Mouse (Mus musculus): Measurements from ENCODE around the gene 5730596B20Rik.

Gene 5730596B20Rik

DNA sequence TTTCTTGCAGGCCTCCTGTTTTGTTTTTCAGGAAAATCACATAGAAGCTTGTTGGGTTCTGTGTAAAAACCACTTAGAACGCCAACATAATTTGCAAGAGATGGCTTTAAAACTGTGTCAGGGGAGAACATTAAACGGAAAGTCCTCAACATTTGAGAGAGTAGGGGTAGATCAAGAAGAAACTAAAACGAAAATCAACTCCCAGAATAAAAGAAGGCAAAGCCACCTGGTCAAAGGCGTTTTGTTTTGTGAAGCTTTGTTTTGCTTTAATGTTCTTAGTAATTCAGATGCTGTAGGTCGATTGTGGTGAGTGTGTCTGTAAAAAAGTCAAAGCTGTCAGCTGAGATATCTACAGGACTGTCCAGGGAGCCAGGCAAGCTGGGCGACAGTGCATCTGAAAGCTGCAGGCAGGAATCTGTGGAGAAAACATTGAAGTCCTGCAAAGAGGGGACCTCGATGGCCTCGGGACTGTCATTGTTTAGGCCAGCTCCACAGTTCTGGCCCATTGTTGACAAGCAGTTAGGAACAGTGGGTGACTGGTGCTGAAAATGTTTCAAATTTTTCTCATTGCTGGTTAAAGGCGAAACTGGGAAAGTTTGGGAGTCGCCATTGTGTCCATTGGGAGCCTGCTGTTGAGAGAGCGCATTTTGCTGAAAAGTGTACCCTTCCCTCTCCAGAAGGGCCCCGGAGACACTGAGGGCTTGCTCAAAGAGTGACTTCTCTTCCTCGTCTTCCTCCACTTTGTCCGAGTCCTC, 14.5 kb upstream of the 5730596B20Rik start:
- DNase-seq = no peak

DNA sequence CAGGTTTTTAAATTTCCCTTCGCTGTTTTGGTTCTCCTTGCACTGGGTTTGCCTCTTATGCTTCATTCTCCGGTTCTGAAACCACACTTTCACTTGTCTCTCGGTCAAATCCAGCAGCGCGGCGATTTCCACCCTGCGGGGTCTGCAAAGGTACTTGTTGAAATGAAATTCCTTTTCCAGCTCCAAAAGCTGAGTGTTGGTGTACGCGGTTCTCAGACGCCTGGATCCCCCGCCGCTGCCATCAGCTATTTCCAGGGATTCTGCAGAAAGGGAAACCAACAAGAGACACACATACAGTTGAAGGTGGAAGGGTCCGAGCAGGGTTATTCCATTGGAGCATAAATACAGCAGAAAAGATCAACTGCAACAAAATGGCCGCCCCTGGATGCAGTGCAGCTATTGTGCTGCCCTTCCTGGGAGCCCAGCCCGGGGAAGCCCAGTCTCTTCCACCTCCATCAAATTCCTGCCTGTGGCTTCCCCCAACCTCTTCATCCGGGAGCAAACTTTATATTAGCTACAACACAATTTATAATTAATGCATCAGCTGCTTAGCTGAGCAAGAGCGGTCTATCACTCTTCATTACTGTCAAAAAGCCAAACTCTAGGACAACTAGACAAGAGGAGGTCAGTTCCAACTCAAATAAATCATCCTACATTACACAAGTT, 13.8 kb upstream of the 5730596B20Rik start:
- DNase-seq = peak in 1 of 2 experiments; percentile 14

DNA sequence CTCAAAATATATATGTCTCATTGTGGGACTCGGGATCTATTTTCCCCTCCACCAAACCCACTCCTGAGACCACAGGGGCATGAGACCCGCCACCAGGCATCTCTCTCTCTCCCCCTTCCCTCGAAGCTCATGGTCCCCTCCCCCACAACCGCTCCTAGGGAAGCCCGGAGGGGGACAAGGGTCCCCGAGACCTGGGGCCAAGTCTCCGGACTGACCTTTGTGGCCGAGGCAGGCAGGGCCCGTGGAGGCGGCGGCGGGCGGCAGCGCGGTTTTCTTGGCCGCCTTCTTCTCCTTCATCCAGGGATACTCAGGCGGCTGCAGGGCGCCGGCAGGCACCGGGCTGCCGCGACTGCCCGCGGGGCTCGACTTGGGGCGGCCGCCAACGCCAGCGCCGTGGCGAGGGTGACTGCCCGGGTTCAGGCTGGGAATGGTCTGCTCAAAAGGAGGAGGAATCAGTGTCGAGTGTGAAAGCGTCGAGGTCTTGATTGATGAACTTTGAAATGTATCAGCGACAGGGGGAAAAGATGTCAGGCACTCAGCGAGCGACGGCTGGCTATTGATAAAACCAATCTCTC, 13.2 kb upstream of the 5730596B20Rik start:
- peak in 1 of 2 experiments; percentile 14 for DNase-seq

DNA sequence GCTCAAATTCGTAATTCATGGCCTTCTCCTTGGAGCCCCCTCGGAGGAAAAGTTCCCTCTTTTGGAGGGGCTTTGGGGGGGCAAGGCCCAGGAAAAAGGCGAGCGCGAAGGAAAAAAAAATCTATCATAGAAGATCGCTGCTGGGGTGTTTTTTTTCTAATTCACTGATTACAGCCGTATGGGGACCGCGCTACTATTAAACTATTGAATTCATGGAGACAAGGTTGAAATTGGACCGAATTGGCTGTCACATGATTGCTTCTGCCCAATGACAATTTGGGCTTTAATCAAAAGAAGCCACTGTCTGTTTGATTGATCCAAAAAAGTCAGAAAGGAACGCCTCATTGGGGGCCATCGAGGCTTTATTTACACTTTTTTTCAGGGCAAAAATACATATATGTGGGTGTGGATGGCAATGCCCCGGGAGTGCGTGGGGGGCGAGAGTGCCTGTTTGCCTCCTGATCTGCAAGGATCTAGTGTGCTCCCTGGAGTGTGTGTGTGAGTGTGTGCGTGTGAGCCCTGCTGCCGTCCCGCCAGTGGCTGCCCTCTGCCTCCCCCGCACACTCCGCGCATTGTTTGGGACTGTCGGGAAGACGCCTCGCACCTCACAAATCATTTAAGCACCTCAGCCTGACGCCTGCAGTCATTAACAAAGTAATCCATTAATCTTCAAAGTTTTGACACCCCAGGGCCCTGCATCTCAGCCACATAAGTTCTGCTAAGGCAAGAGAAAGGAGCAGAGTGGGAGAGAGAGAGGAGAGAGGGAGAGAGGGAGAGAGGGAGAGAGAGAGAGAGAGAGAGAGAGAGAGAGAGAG, 12.5 kb upstream of the 5730596B20Rik start, which contains the start of gene Hoxa2:
TSS of gene Hoxa2 (minus strand) at position 206 of the 815 bp plus-strand sequence.
- DNase-seq = no peak

GRCm38 (mm10) chr6:52165441-52166370, 11.6 kb upstream of the 5730596B20Rik start:
- no peak for DNase-seq

DNA sequence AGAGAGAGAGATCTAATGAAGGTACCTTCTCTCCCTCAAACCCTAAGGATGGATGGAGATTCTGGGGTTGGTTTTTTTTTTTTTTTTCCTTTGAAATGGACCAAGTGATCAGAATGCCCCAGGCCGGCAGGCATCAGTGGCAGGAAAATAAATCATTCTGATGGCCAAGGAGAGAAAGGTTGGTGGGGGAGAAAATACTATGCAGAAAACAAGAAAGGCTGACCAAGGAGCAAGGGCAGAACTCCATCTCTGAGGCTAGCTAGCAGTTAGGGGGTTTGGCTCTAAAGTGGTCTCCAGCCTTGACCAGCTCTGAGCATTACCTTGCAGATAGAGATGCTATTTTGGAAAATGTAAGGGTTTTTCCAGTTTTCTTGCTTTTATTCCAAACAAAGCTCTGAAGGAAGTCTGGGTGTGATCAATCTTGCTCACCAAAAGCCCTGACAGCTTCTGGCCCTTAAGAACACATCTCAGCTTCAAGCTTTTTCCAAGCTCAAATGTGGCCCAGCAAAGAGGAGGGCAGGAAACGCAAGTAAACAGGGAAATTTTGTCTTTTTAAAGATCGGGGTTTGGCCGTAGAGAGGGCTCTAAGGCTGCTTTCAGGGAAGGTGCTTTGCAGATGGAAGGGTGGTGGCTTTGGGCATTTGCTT, 10.7 kb upstream of the 5730596B20Rik start:
- no peak for DNase-seq

- DNase-seq = no peak
Measured at GRCm38 (mm10) chr6:52167176-52167575, 10.1 kb upstream of the 5730596B20Rik start.

DNA sequence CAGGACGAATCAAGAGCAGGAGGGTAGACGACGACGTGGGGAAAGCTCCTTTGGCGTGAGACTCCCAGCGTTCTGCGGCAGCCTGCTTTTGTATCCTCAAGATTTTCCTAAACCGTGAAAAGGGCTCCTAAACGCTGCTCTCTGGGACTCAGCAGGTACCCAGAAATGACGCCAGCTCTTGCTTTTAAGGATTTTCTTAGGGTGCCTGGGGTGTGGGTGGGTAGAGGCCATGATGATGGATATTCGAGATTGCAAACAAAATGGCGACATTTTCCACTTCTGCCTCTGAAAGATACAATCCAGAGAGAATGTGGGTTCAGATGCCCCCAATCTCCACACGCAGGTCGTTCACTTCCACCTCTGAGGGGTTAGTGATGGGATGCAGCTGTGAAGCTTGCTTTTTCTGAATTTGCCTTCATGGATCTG, 9.5 kb upstream of the 5730596B20Rik start:
- DNase-seq = no peak

DNA sequence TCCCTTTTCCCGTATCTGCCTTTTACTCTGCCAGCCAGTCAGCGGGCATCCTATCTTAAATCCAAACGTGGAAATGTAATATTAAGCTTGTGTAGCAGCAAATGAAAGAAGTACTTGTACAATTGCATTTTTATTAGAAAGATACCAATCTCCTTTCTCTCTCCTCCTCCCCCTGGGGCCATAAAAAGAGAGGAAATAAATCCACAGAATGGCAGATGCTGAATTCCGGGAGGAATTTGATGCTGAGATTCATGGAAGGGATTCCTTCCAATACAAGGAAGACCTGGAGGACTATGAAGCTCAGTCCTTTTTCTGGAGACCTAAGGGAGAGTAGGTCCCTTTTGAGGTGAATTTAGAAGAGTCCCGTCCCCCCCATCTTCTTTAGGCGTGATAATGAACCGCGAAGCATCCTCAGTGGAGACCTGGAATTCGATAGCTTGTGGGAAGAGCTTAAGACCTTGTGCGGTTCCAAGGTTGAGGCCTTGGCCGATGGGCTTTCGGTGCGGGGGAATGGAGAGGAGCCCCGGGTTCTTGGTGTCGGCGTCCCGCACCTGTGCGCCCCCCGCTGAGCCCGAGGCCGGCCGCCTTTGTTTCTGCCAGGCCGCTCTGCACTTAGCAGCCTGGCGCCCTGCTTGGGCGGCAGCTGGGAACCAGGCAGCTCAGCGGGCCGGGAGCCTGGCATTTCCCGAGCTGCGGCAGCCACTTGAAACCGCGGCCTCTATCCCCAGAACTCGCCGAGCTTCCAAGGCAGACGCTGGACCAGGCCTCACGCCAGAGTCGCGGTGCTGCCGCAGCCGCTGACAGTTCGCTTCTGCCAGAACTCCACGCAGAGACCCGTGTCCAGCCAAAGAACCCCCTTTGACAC, 8.9 kb upstream of the 5730596B20Rik start:
- no peak for DNase-seq

GRCm38 (mm10) chr6:52169499-52170165, 7.7 kb upstream of the 5730596B20Rik start:
- no peak for DNase-seq

DNA sequence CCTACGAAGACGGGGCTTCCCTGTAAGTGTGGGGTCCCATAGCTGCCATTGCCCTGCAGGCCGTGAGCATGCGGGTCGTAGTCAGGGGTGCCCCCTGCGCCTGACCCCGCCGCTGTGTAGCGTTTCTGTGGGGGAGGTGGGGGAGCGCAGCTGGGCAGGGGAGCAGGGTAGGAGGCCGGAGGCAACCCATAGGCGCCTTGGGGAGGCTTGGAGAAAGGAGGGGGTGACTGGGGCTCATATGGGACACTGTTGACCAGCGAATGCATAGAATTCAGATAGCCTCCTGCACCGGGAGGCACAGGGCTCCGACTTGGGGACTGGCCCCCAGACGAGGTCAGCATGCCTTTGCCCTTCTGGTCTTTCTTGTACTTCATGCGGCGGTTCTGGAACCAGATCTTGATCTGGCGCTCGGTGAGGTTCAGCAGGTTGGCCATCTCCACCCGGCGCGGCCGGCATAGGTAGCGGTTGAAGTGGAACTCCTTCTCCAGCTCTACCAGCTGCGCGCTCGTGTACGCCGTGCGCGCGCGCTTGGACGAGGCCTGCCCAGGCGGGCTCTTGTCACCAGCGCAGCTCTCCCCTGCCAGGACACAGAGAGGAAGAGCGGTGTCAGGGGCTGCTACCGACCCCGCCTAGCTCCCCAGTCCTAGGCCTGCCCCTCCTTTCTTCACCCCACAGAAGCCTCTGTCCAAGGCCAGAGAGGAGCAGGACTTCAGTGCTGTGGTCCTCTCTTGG, 7.0 kb upstream of the 5730596B20Rik start:
- DNase-seq = no peak

DNA sequence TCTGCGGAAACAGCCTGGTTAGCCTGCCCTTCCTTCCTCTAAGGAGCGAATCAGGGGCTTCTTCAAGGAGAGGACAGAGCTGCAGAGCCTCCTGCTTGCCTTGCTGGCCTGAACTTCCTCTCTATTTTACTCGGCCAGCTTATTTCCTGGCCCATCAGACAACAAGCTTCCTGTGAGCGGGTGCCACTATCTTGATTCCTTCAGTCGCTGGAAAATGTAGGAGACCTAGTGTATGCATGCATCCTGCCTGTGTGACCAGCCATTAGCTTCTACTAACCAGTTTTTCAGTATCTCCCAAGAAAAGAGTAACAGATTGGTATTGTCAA, 6.4 kb upstream of the 5730596B20Rik start:
- no peak for DNase-seq

GRCm38 (mm10) chr6:52171331-52171730, 6.0 kb upstream of the 5730596B20Rik start:
- no peak for DNase-seq

GRCm38 (mm10) chr6:52171938-52172337, 5.4 kb upstream of the 5730596B20Rik start:
- DNase-seq = no peak

DNA sequence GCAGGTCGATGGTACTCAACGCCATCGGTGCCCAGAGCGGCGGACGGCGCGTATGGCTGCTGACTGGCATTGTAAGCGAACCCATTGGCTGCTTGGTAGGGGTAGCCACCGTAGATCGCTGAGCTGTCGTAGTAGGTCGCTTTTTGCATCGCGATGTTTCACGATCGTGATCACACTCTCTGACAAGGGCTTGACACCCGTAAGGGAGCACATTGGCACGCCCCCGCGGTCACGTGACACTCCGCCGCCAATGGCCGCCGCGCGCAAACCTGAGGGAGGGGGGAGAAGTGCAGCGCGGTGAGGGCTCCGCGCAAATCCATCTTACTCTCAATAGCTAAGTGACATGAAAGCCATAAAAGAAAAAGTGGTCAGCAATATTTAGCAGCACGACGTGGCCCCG, 4.8 kb upstream of the 5730596B20Rik start:
- DNase-seq = peak; percentile 90 to 93

DNA sequence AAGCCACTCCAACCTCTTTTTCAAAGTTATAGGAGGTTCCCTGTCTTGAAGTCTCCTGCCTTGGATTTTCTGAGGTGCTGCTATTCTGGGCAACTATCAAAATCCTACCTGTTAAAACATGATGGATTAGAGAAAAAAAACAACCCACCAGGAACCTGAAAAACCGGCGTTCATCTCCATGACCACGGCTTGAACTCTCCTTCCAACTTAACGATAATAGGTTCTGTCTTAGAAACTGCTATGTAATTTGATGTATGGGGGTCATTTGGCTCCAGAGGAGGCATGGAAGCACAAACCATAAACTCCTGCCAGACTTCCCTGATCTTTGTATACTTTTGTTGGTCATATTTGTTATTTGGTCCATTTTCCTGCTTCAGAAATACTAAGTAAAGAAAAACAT, 3.6 kb upstream of the 5730596B20Rik start:
- DNase-seq = no peak

DNA sequence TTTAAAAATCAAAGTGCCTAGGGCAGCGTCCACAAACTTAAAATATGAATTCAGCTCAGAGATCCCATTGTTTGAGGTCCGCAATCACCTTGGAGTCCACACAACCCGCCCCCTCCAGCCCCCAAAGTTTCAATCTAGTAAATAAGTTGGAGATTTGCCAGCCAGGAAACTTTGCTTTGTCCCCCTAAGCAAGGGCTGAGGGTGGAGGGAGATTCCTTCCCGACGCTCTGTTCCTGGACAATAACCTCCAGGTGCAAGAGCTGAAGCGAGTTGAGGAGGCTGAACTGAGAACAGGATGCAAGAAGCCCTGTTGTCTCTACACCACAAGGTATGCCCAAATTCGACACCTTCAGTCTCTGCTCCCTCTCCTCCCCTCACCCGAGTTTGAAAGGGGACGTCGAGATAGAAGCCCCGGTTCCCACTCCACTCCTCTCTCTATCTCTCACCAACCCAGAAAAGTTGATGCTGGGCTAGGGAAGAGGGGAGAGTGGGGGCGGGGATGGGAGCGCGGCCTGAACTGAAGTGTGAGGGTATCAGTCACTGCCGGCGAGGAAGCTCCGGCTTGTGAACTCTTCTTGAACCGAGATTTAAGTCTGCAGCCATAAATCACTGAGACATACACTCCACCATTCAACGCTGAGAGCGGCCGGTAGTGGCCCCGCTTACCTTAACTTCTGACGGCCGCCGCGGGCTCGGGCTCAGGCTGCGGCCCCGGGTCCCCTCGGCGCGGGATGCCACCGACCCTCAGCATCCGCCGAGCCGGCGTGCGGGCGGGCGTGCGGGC, 2.1 kb upstream of the 5730596B20Rik start:
- no peak for DNase-seq

- no peak for DNase-seq
Measured at GRCm38 (mm10) chr6:52175864-52176263, 1.4 kb upstream of the 5730596B20Rik start.
